Mouse (Mus musculus): Measurements from ENCODE around the gene Fcamr.

Fcamr gene

GRCm38 (mm10) chr1:130854819-130855218 lies 54.1 kb downstream of the Fcamr start:
- no peak for DNase-seq (ENCODE audit: low spot score)

DNA sequence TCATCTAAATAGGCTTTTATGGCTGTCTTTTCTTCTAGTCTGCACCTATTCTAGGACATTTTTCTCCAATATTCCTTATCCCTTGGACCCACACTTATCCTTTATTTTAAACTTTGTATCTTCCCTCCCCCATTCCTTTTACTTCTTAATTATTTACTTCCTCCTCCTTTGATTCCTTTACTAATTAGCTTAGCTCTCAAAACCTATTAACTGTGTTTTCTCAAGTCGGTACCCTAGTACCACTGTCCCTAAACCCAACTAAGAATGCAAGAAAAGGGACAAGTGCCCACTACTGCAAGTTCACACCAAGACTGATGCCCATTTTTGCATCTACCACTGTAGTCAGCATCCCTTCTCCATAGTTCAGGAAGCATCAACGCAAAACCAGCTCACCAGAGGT lies 55.0 kb downstream of the Fcamr start:
- DNase-seq (ENCODE audit: low spot score): no peak

- no peak for DNase-seq (ENCODE audit: low spot score)
Measured at GRCm38 (mm10) chr1:130857456-130857855, 56.8 kb downstream of the Fcamr start.

DNA sequence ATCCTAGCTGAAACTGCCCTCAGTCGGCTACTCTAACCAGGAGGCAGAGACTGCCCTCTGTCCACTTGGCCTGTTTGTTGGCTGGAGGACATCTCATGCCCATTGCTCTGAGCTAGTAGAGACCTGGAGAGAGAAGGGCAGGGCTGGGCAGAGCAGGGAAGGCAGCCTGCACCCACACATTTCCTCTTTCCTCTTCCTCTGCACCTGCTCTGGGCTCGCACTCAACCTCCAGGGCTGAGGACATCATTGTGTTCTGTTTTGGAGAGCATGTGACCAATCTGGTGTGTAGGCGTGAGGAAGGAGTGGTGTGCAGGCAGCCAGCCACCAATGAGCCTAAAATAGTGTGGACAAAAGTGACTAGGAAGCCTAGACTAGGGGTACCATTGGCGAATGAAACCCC lies 63.5 kb downstream of the Fcamr start:
- no peak for DNase-seq (ENCODE audit: low spot score)
